22 mouse cellular contexts compared by ENCODE assay signal in the genomic region with DNA sequence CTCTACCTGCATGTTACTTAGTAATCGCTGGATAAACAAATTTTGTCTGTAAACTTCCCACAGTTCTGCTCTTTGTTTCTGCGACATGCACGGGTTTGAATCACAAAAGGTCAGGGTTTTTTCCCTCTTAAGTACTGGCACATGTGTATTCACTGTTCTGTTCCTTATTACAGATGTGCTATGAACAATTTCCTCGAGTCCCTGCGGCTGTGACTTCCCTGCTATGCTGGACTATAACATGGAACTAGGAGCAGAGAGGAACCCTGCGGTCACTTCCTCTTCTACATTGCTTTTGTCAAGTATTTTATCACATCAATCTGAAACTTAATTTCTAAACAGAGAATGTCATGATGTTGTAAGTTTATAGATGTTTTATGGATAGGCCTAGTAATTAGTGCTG. TPM values are rescaled to one million over a fixed set of nuclear protein-coding genes. Genes with fewer than 3 reads are reported as not detected.
DNase-seq lines count a peak whose midpoint lies in the region; ATAC-seq and TF ChIP-seq lines count a peak whose summit lies in the region.
"Had no signal": no experiment of that assay in that cellular context is flagged by ENCODE, and none has a peak within 500 bp of the region (broad histone marks: within the 10 kb centered on the region; RNA-seq: fewer than 3 reads in every experiment).

No protein-coding gene starts in this region.

- dilution Hi-C loops in CH12.LX (cut with MboI; ENCODE audit: extremely low pct_ligation_motif_present, extremely low pct_unique_long_range_greater_than_20kb, low sequenced_read_pairs): no loop called here

- peaks cover 5% of the 10 kb centered on the region; the same call in 1 of the 2 replicates for H3K79me2 ChIP-seq in liver, adult 2 months (ENCODE audit: control insufficient read depth, insufficient read depth, low read length)
- peaks cover 53% of the 10 kb centered on the region for H3K79me2 ChIP-seq in CH12.LX (replicated peaks; ENCODE audit: control insufficient read depth, extremely low read depth, insufficient read depth, poor library complexity, severe bottlenecking)

- peaks cover 26% of the 10 kb centered on the region for H3K36me3 ChIP-seq in liver, adult 2 months (ENCODE audit: control insufficient read depth, insufficient read depth, low read length)
- peaks cover 11% of the 10 kb centered on the region; the same call in 1 of the 2 replicates for H3K36me3 ChIP-seq in liver, embryonic 11.5 days (ENCODE audit: control insufficient read depth, insufficient read depth, low read length)
- H3K36me3 ChIP-seq in CH12.LX (replicated peaks in 1 of 2; ENCODE audit: control insufficient read depth in 1 of 2, insufficient read depth in 1 of 2, low read length in 1 of 2): peaks cover 26 to 41% of the 10 kb centered on the region in 2 experiments

- in situ Hi-C loops in CH12.LX (cut with MboI; ENCODE audit: low pct_ligation_motif_present, low pct_unique_long_range_greater_than_20kb, low sequenced_read_pairs): no loop called here

- H3K9ac ChIP-seq in liver, adult 2 months (ENCODE audit: low read depth, low read length): no peak overlapping the region
- H3K9ac ChIP-seq in liver, embryonic 11.5 days (ENCODE audit: low read depth, low read length): no peak overlapping the region
- H3K9ac ChIP-seq in CH12.LX (ENCODE audit: insufficient read depth, low read depth): peak overlapping the region; percentile 100
- H3K9ac ChIP-seq: heart, embryonic 15.5 days; liver, embryonic 13.5 days; midbrain, embryonic 15.5 days; neural tube, embryonic 15.5 days had no signal

- ATAC-seq in liver, embryonic 11.5 days (replicated peaks; ENCODE audit: low FRiP score): no peak
- ATAC-seq in megakaryocyte, adult 5-6 weeks (ENCODE audit: poor library complexity, severe bottlenecking): peak; percentile 57
- ATAC-seq: hindbrain, postnatal 0 days; midbrain, embryonic 15.5 days had no signal

- no peak overlapping the region for H3K4me2 ChIP-seq in liver, embryonic 11.5 days
- H3K4me2 ChIP-seq in CH12.LX (ENCODE audit: insufficient read depth, low read depth, poor library complexity, severe bottlenecking): peak overlapping the region; percentile 91
- H3K4me2 ChIP-seq: heart, embryonic 15.5 days; liver, embryonic 13.5 days; midbrain, embryonic 15.5 days; neural tube, embryonic 15.5 days had no signal

- no peak overlapping the region for H3K27ac ChIP-seq in liver, adult 2 months (replicated peaks; ENCODE audit: insufficient read depth, low read depth, low read length)
- no peak overlapping the region for H3K27ac ChIP-seq in liver, embryonic 11.5 days (ENCODE audit: low read depth, low read length)
- H3K27ac ChIP-seq in CH12.LX (ENCODE audit: insufficient read depth, low read depth): peak overlapping the region; percentile 88
- H3K27ac ChIP-seq: gastrocnemius, adult 2 months; heart, embryonic 15.5 days; hindbrain, postnatal 0 days; left cerebral cortex, adult 2 months; liver, embryonic 13.5 days; midbrain, embryonic 15.5 days; neural tube, embryonic 15.5 days had no signal

- TF ChIP-seq EP300 in CH12.LX (IDR thresholded peaks at IDR 0.05; ENCODE audit: low read length): no peak

- TF ChIP-seq CTCF in liver, adult 2 months (IDR thresholded peaks at IDR 0.05; ENCODE audit: low read depth, low read length): no peak
- no peak for TF ChIP-seq CTCF in CH12.LX (conservative IDR thresholded peaks at IDR 0.05 in 1 of 2, IDR thresholded peaks at IDR 0.05 in 1 of 2; ENCODE audit: low read depth in 2 of 2, low read length in 2 of 2)

- TF ChIP-seq POLR2A in liver, adult 2 months (IDR thresholded peaks at IDR 0.05; ENCODE audit: extremely low read depth, insufficient read depth, low read length): no peak
- peak; percentile 33; the same call in 1 of the 2 replicates for TF ChIP-seq POLR2A in CH12.LX (IDR thresholded peaks at IDR 0.05; ENCODE audit: low read depth, low read length)

- no peaks in the 10 kb centered on the region for H3K27me3 ChIP-seq in liver, adult 2 months (ENCODE audit: control insufficient read depth, insufficient read depth, low read length)
- no peaks in the 10 kb centered on the region for H3K27me3 ChIP-seq in liver, embryonic 11.5 days (replicated peaks; ENCODE audit: control insufficient read depth, insufficient read depth, low read length)
- H3K27me3 ChIP-seq in CH12.LX (replicated peaks): no peaks in the 10 kb centered on the region
- H3K27me3 ChIP-seq: heart, embryonic 15.5 days; liver, embryonic 13.5 days; midbrain, embryonic 15.5 days; neural tube, embryonic 15.5 days had no signal

- peak; percentile 40 for DNase-seq in liver, adult 2 months (ENCODE audit: extremely low read depth, low read depth, low spot score)
- DNase-seq in liver, embryonic 11.5 days (ENCODE audit: low spot score): no peak
- DNase-seq in CH12.LX (ENCODE audit: extremely low read depth) (peak; percentile 48), R1 (ENCODE audit: low read depth, low spot score) (peak; percentile 9)
- no peak for DNase-seq in cerebellum, postnatal 14 days
- no peak for DNase-seq in layer of hippocampus, adult 8-10 months (ENCODE audit: low spot score in 2 of 2)
- DNase-seq: embryo, embryonic 11 days; gastrocnemius, adult 2 months; kidney, adult 2 months; kidney, postnatal 25 days; layer of hippocampus, adult 9-11 months; left cerebral cortex, postnatal 4 days; liver, embryonic 13.5 days; right cerebral cortex, postnatal 14 days; spleen, adult 18-20 months; thymus, postnatal 14 days had no signal

- no peak for TF ChIP-seq RAD21 in CH12.LX (IDR thresholded peaks at IDR 0.05; ENCODE audit: low read depth, low read length)

- no peaks in the 10 kb centered on the region for H3K9me3 ChIP-seq in liver, embryonic 11.5 days (ENCODE audit: control insufficient read depth, low read length)
- no peaks in the 10 kb centered on the region for H3K9me3 ChIP-seq in CH12.LX (replicated peaks; ENCODE audit: low read length)
- H3K9me3 ChIP-seq: heart, embryonic 15.5 days; liver, embryonic 13.5 days; midbrain, embryonic 15.5 days; neural tube, embryonic 15.5 days had no signal

- 53% methylated on average over 6 of the region's 6 CpGs for WGBS in liver, adult 2 months
- WGBS in liver, embryonic 11.5 days: 81% methylated on average over 6 of the region's 6 CpGs

- H3K4me3 ChIP-seq in liver, adult 2 months (ENCODE audit: insufficient read depth, low read depth, low read length): no peak overlapping the region
- no peak overlapping the region for H3K4me3 ChIP-seq in liver, embryonic 11.5 days (ENCODE audit: low read depth, low read length)
- peak overlapping the region; percentile 2 to 26 (median 24) for H3K4me3 ChIP-seq in CH12.LX (replicated peaks in 1 of 3; ENCODE audit: low read depth in 2 of 3, low read length in 2 of 3, poor library complexity in 1 of 3)
- H3K4me3 ChIP-seq: gastrocnemius, adult 2 months; heart, embryonic 15.5 days; left cerebral cortex, adult 2 months; liver, embryonic 13.5 days; midbrain, embryonic 15.5 days; neural tube, embryonic 15.5 days had no signal

- peaks cover 4% of the 10 kb centered on the region for H3K4me1 ChIP-seq in liver, adult 2 months (ENCODE audit: control insufficient read depth, insufficient read depth, low read length)
- peaks cover 10% of the 10 kb centered on the region; the same call in 1 of the 2 replicates for H3K4me1 ChIP-seq in liver, embryonic 11.5 days (replicated peaks; ENCODE audit: control insufficient read depth, insufficient read depth, low read length)
- peaks cover 2 to 32% of the 10 kb centered on the region in 2 experiments; a peak in 3 of 4 replicates for H3K4me1 ChIP-seq in CH12.LX (ENCODE audit: control insufficient read depth in 1 of 2, insufficient read depth in 2 of 2)

TF ChIP-seq in CH12.LX, 34 proteins besides CTCF, POLR2A, EP300 and RAD21 (continues in another document):
- TF ChIP-seq ZKSCAN1 (IDR thresholded peaks at IDR 0.05; ENCODE audit: borderline replicate concordance, low read depth, low read length) (no peak), CHD1 (IDR thresholded peaks at IDR 0.05; ENCODE audit: low read depth, low read length) (0 out of 2 replicates have a peak, but pooled peaks have one; percentile 22), MAFK (IDR thresholded peaks at IDR 0.05; ENCODE audit: insufficient replicate concordance, low read length) (no peak), ETS1 (conservative IDR thresholded peaks at IDR 0.05; ENCODE audit: low read depth, low read length) (peak; percentile 45), MXI1 (IDR thresholded peaks at IDR 0.05; ENCODE audit: low read depth, low read length) (0 out of 2 replicates have a peak, but pooled peaks have one; percentile 36), BHLHE40 (IDR thresholded peaks at IDR 0.05; ENCODE audit: low read depth, low read length) (peak; percentile 80), JUND (conservative IDR thresholded peaks at IDR 0.05; ENCODE audit: low read depth, low read length) (no peak), PAX5 (IDR thresholded peaks at IDR 0.05; ENCODE audit: low read length) (no peak)

RNA-seq across cellular contexts. Expression of gene Eif2a, which starts 5.3 kb away (rescaled TPM):
- 52.5 and 66.7 TPM in 2 replicates for total RNA-seq in liver, adult 2 months (2014; rRNA removed)
- polyA plus RNA-seq in liver, adult 2 months (2012; rRNA removed): 5.4 and 5.7 TPM in 2 replicates
- 66.1 and 71.3 TPM in 2 replicates for polyA plus RNA-seq in liver, embryonic 11.5 days (2014; fragmentation: Nextera tagmentation; extraction: Ambion mirVana)
- total RNA-seq in CH12.LX (2012; rRNA removed) (107 and 119 TPM in 2 replicates), CH12.LX (2014; rRNA removed) (215 and 241 TPM in 2 replicates)
- 116 and 117 TPM in 2 replicates for polyA plus RNA-seq in CH12.LX (2012; ENCODE audit: insufficient read length, low read depth)
- total RNA-seq in megakaryocyte, adult 5-6 weeks (2015): 122 and 151 TPM in 2 replicates
- 75.9 and 80.9 TPM in 2 replicates for total RNA-seq in megakaryocyte, adult 5-6 weeks (2017)
- total RNA-seq in layer of hippocampus, adult 8-10 months (2022): 10 to 100 TPM; 48.3 to 55.8 (median 49.8) TPM

RNA-seq across cellular contexts. Expression of gene Serp1, which starts 5.4 kb away (rescaled TPM):
- 165 and 177 TPM in 2 replicates for total RNA-seq in liver, adult 2 months (2014; rRNA removed)
- polyA plus RNA-seq in liver, adult 2 months (2012; rRNA removed): 45.5 and 54.5 TPM in 2 replicates
- polyA plus RNA-seq in liver, embryonic 11.5 days (2014; fragmentation: Nextera tagmentation; extraction: Ambion mirVana): 161 and 178 TPM in 2 replicates
- total RNA-seq in CH12.LX (2012; rRNA removed): 210 and 219 TPM in 2 replicates
- 470 and 509 TPM in 2 replicates for total RNA-seq in CH12.LX (2014; rRNA removed)
- 252 and 298 TPM in 2 replicates for polyA plus RNA-seq in CH12.LX (2012; ENCODE audit: insufficient read length, low read depth)
- 189 and 218 TPM in 2 replicates for total RNA-seq in megakaryocyte, adult 5-6 weeks (2015)
- 208 and 222 TPM in 2 replicates for total RNA-seq in megakaryocyte, adult 5-6 weeks (2017)
- total RNA-seq in layer of hippocampus, adult 8-10 months (2022): 10 to 100 TPM; 22.5 to 25.9 (median 24.6) TPM

RNA-seq across cellular contexts. Expression of gene Selenot, which starts 56.1 kb away (rescaled TPM):
- total RNA-seq in liver, adult 2 months (2014; rRNA removed): 145 and 147 TPM in 2 replicates
- 41.5 and 46.8 TPM in 2 replicates for polyA plus RNA-seq in liver, adult 2 months (2012; rRNA removed)
- polyA plus RNA-seq in liver, embryonic 11.5 days (2014; fragmentation: Nextera tagmentation; extraction: Ambion mirVana): 23.2 and 25.0 TPM in 2 replicates
- total RNA-seq in CH12.LX (2012; rRNA removed) (63.6 and 76.6 TPM in 2 replicates), CH12.LX (2014; rRNA removed) (254 and 283 TPM in 2 replicates)
- 134 and 157 TPM in 2 replicates for polyA plus RNA-seq in CH12.LX (2012; ENCODE audit: insufficient read length, low read depth)
- total RNA-seq in megakaryocyte, adult 5-6 weeks (2015): 161 and 163 TPM in 2 replicates
- total RNA-seq in megakaryocyte, adult 5-6 weeks (2017): 203 and 210 TPM in 2 replicates
- 100 to 1,000 TPM; 140 to 147 (median 145) TPM for total RNA-seq in layer of hippocampus, adult 8-10 months (2022)

Comparison
In these comparisons a context has a peak if more than half of its experiments do, and no peak if none do; other contexts are left out.
1. DNase-seq: peak in liver, adult 2 months (single experiment), CH12.LX (single experiment) and R1 (single experiment); none in liver, embryonic 11.5 days (single experiment), cerebellum, postnatal 14 days (0 of 2) and layer of hippocampus, adult 8-10 months (0 of 2).
2. H3K4me3 ChIP-seq: peak in CH12.LX (3 of 3); none in liver, adult 2 months (single experiment) and liver, embryonic 11.5 days (single experiment).